Mouse (Mus musculus): ENCODE data around the gene Rpl19.

DNA sequence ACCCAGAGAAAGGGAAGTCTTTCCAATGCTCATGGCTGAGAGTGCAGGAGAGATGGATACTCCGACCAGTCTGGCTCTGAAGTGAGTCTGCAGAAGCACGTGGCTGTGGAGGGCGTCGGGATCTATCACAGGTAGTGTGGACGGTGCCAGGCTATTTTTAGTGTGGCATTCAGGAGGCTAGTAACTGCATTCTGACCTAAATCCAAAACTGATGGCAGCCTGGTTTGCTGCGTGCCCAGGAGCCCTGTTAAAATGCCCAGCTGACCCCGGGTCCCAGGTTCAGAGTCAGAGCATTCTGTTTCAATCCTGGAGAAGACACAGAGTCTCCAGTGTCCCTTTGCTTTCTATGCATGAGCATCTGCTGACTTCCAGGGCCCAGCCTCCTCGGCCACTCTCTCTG lies 50.6 kb downstream of the Rpl19 start:
- TF ChIP-seq POLR2A (IDR thresholded peaks at IDR 0.05; ENCODE audit: extremely low read depth, insufficient read depth, low read length): no peak
- TF ChIP-seq CTCF (IDR thresholded peaks at IDR 0.05; ENCODE audit: extremely low read depth, insufficient read depth, low read length): no peak
